Mouse (Mus musculus): Measurements from ENCODE around the gene Gm4767. TPM values are rescaled to one million over a fixed set of nuclear protein-coding genes. Genes with fewer than 3 reads are reported as not detected.
"Not testable (repeated sequence)": the region's sequence is repeated elsewhere in the genome, so short reads cannot be mapped to it uniquely, and the experiment has no call there.

The Gm4767 gene
- total RNA-seq (2021) = under 1 TPM; 0.64 to 0.87 TPM
- long read RNA-seq, experiment 1 = 0 reads
- long read RNA-seq, experiment 2 = 0 reads

- DNase-seq = not testable (repeated sequence)
Observed at GRCm38 (mm10) chr10:81811899-81812298, at the start of gene Gm4767. Gene Gm4767 (plus strand): TSS chr10:81812186.

- DNase-seq = not testable (repeated sequence)
Observed at GRCm38 (mm10) chr10:81770506-81771403, 41.2 kb upstream of the Gm4767 start, which contains the start of gene Gm3055. Gene Gm3055 (minus strand): TSS chr10:81771161.

- DNase-seq = not testable (repeated sequence)
Observed at GRCm38 (mm10) chr10:81771404-81771777, 40.6 kb upstream of the Gm4767 start.

- DNase-seq = not testable (repeated sequence)
Observed at GRCm38 (mm10) chr10:81846219-81846618, 34.2 kb downstream of the Gm4767 start.

- peak; percentile 3 for DNase-seq
Observed at GRCm38 (mm10) chr10:81863409-81864407, 51.7 kb downstream of the Gm4767 start, which contains the start of gene Gm32687. Gene Gm32687 (plus strand): TSS chr10:81863934.

Other genes starting within 250 kb of the Gm4767 start
- 1 to 10 TPM; 5.3 to 6.2 TPM for gene Tle2, start 237.6 kb upstream of the Gm4767 start, total RNA-seq (2021)
- gene Tle6, start 211.1 kb upstream of the Gm4767 start, total RNA-seq (2021) = 1 to 10 TPM; 3.9 to 6.8 TPM
- 1 to 10 TPM; 1.8 to 2.5 TPM for gene BC025920, start 205.9 kb upstream of the Gm4767 start, total RNA-seq (2021)
- 1 to 10 TPM; 3.8 to 5.2 TPM for gene Sirt6, start 184.4 kb upstream of the Gm4767 start, total RNA-seq (2021)
- gene Ankrd24, start 183.6 kb upstream of the Gm4767 start, total RNA-seq (2021) = 1 to 10 TPM; 5.9 to 9.5 TPM
- gene Gm10778, start 163.1 kb upstream of the Gm4767 start, total RNA-seq (2021) = 1 to 10 TPM in 1 of 2 experiments, under 1 TPM in 1; 0.87 to 1.3 TPM
- 1 to 10 TPM; 4.8 to 5.2 TPM for gene Zfp433, start 107.4 kb upstream of the Gm4767 start, total RNA-seq (2021)
- under 1 TPM; 0.13 to 0.51 TPM for gene Gm3055, start 41.0 kb upstream of the Gm4767 start, total RNA-seq (2021)
- 1 to 10 TPM; 1.7 to 2.0 TPM for gene Gm32687, start 51.7 kb downstream of the Gm4767 start, total RNA-seq (2021)
- gene Zfp781, start 118.3 kb downstream of the Gm4767 start, total RNA-seq (2021) = under 1 TPM; 0.32 to 1.00 TPM
- gene Zfp873, start 235.9 kb downstream of the Gm4767 start, total RNA-seq (2021) = 1 to 10 TPM; 1.3 to 1.4 TPM

Measured in gastrocnemius, postnatal 25 days (tissue).